Mouse (Mus musculus): ENCODE results near the gene Hbb-bh1.
"Not testable (repeated sequence)": the region's sequence is repeated elsewhere in the genome, so short reads cannot be mapped to it uniquely, and the experiment has no call there.

Hbb-bh1 gene

GRCm38 (mm10) chr7:103843034-103843433, at the start of gene Hbb-bh1:
TSS of gene Hbb-bh1 (minus strand) at chr7:103843164.
- no peak for DNase-seq (ENCODE audit: low spot score in 2 of 2)

GRCm38 (mm10) chr7:103886152-103886551, 43.2 kb upstream of the Hbb-bh1 start, which contains the start of gene Olfr66:
TSS of gene Olfr66 (minus strand) at chr7:103886252.
- DNase-seq (ENCODE audit: low spot score in 2 of 2) = no peak

GRCm38 (mm10) chr7:103877093-103877492, 34.1 kb upstream of the Hbb-bh1 start:
- DNase-seq (ENCODE audit: low spot score in 2 of 2) = no peak

GRCm38 (mm10) chr7:103874451-103874850, 31.5 kb upstream of the Hbb-bh1 start:
- no peak for DNase-seq (ENCODE audit: low spot score in 2 of 2)

GRCm38 (mm10) chr7:103873064-103873463, 30.1 kb upstream of the Hbb-bh1 start:
- no peak for DNase-seq (ENCODE audit: low spot score in 2 of 2)

- DNase-seq (ENCODE audit: low spot score in 2 of 2) = no peak
These were observed 27.7 kb upstream of the Hbb-bh1 start for GRCm38 (mm10) chr7:103870667-103871066.

GRCm38 (mm10) chr7:103865716-103866115, 22.8 kb upstream of the Hbb-bh1 start:
- DNase-seq (ENCODE audit: low spot score in 2 of 2) = no peak

- DNase-seq (ENCODE audit: low spot score in 2 of 2) = no peak
These were observed 18.6 kb upstream of the Hbb-bh1 start for GRCm38 (mm10) chr7:103861531-103861930.

GRCm38 (mm10) chr7:103860855-103861254, 17.9 kb upstream of the Hbb-bh1 start:
- peak; percentile 4 to 15 for DNase-seq (ENCODE audit: low spot score in 2 of 2)

- no peak for DNase-seq (ENCODE audit: low spot score in 2 of 2)
These were observed 16.1 kb upstream of the Hbb-bh1 start for GRCm38 (mm10) chr7:103859076-103859475.

GRCm38 (mm10) chr7:103854669-103855068, 11.7 kb upstream of the Hbb-bh1 start:
- DNase-seq (ENCODE audit: low spot score in 2 of 2) = no peak

GRCm38 (mm10) chr7:103853090-103853489, 10.1 kb upstream of the Hbb-bh1 start, which contains the start of gene Hbb-y:
TSS of gene Hbb-y (minus strand) at chr7:103853216.
- no peak for DNase-seq (ENCODE audit: low spot score in 2 of 2)

GRCm38 (mm10) chr7:103844525-103845325, 1.8 kb upstream of the Hbb-bh1 start:
- no peak for DNase-seq (ENCODE audit: low spot score in 2 of 2)

GRCm38 (mm10) chr7:103840268-103840667, 2.7 kb downstream of the Hbb-bh1 start, which contains the start of gene Hbb-bh2:
TSS of gene Hbb-bh2 (minus strand) at chr7:103840520.
- DNase-seq (ENCODE audit: low spot score in 2 of 2) = no peak

GRCm38 (mm10) chr7:103827808-103828207, 15.2 kb downstream of the Hbb-bh1 start, which contains the start of gene Hbb-bs:
TSS of gene Hbb-bs (minus strand) at chr7:103828096.
- DNase-seq (ENCODE audit: low spot score in 2 of 2) = no peak

GRCm38 (mm10) chr7:103827139-103827538, 15.8 kb downstream of the Hbb-bh1 start:
- not testable (repeated sequence) for DNase-seq (ENCODE audit: low spot score in 2 of 2)

GRCm38 (mm10) chr7:103826255-103826887, 16.6 kb downstream of the Hbb-bh1 start:
- DNase-seq (ENCODE audit: low spot score in 2 of 2) = no peak

GRCm38 (mm10) chr7:103825536-103826254, 17.3 kb downstream of the Hbb-bh1 start:
- no peak for DNase-seq (ENCODE audit: low spot score in 2 of 2)

- no peak for DNase-seq (ENCODE audit: low spot score in 2 of 2)
These were observed 18.4 kb downstream of the Hbb-bh1 start for GRCm38 (mm10) chr7:103824597-103824996.

- not testable (repeated sequence) for DNase-seq (ENCODE audit: low spot score in 2 of 2)
These were observed 27.9 kb downstream of the Hbb-bh1 start for GRCm38 (mm10) chr7:103815085-103815484.

GRCm38 (mm10) chr7:103813766-103814165, 29.2 kb downstream of the Hbb-bh1 start, which contains the start of gene Hbb-bt:
TSS of gene Hbb-bt (minus strand) at chr7:103813996.
- no peak for DNase-seq (ENCODE audit: low spot score in 2 of 2)

- not testable (repeated sequence) for DNase-seq (ENCODE audit: low spot score in 2 of 2)
These were observed 29.8 kb downstream of the Hbb-bh1 start for GRCm38 (mm10) chr7:103813152-103813551.
